Mouse (Mus musculus) MEL (cell line): ENCODE measurements around the gene Unc13d. TPM values are rescaled to one million over a fixed set of nuclear protein-coding genes. Genes with fewer than 3 reads are reported as not detected.

ENCODE experiments used
- DNase-seq: peaks from one replicate; pipeline ENCODE4 v3.0.0; 2011; ENCODE audit warnings: low read depth, low spot score
- H3K27ac ChIP-seq: 2 replicates; pipeline ENCODE4 v1.5.1; 2012; ENCODE audit warnings: low read depth, mild to moderate bottlenecking, control low read depth, low read length, moderate library complexity; ENCODE audit not compliant: control insufficient read depth
- H3K27me3 ChIP-seq, 2 experiments: fragments of 150-350 bp in 1 of 2; sonication (generic) in 1 of 2; 2 replicates each; pipeline ENCODE4 v1.6.1; 2012; ENCODE audit warnings: low read length in 2 of 2, mild to moderate bottlenecking in 2 of 2, improper control_type of control experiment in 1 of 2, moderate library complexity in 1 of 2; ENCODE audit not compliant: insufficient read depth in 2 of 2, control insufficient read depth in 1 of 2
- H3K36me3 ChIP-seq, 2 experiments: 2 replicates each; pipeline ENCODE4 v1.6.1; 2012 to 2014; ENCODE audit warnings: low read length in 2 of 2, improper control_type of control experiment in 1 of 2, inconsistent platforms in 1 of 2, mild to moderate bottlenecking in 1 of 2; ENCODE audit not compliant: insufficient read depth in 2 of 2, control insufficient read depth in 1 of 2
- H3K4me1 ChIP-seq, 2 experiments: fragments of 150-350 bp in 1 of 2; sonication (generic) in 1 of 2; 2 replicates each; pipeline ENCODE4 v1.6.1; 2012; ENCODE audit warnings: low read length in 2 of 2, improper control_type of control experiment in 1 of 2, mild to moderate bottlenecking in 1 of 2; ENCODE audit not compliant: insufficient read depth in 2 of 2, control insufficient read depth in 1 of 2
- H3K4me3 ChIP-seq, 2 experiments: fragments of 150-350 bp in 1 of 2; sonication (generic) in 1 of 2; 2 replicates each; pipeline ENCODE4 v1.5.1; 2012; ENCODE audit warnings: low read depth in 2 of 2, low read length in 2 of 2, mild to moderate bottlenecking in 2 of 2, moderate library complexity in 2 of 2, control low read depth in 1 of 2, improper control_type of control experiment in 1 of 2; ENCODE audit not compliant: control insufficient read depth in 1 of 2, insufficient read depth in 1 of 2
- H3K79me2 ChIP-seq: 2 replicates; pipeline ENCODE4 v1.6.1; 2012; ENCODE audit warnings: mild to moderate bottlenecking, low read length, moderate library complexity; ENCODE audit not compliant: control insufficient read depth, poor library complexity, insufficient read depth
- H3K9ac ChIP-seq: 2 replicates; pipeline ENCODE4 v1.6.1; 2012; ENCODE audit warnings: low read depth, mild to moderate bottlenecking, control low read depth, low read length, moderate library complexity; ENCODE audit not compliant: control insufficient read depth, poor library complexity, severe bottlenecking
- H3K9me3 ChIP-seq: fragments of 150-350 bp; sonication (generic); replicated peaks from 2 replicates; pipeline ENCODE4 v1.6.1; 2012; ENCODE audit warnings: mild to moderate bottlenecking, low read length, improper control_type of control experiment, moderate library complexity; ENCODE audit not compliant: insufficient read depth
- CHD1 ChIP-seq: IDR thresholded peaks from 2 replicates; pipeline ENCODE4 v1.6.1; 2012; ENCODE audit warnings: low read depth, mild to moderate bottlenecking, inconsistent platforms, low read length, improper control_type of control experiment
- CTCF ChIP-seq, 3 experiments: IDR thresholded peaks in 2 of 3; conservative IDR thresholded peaks in 1 of 3; 2 replicates each; pipeline ENCODE4 v1.5.1; 2011 to 2012; ENCODE audit warnings: low read length in 3 of 3, low read depth in 2 of 3, mild to moderate bottlenecking in 2 of 3, improper control_type of control experiment in 1 of 3, inconsistent platforms in 1 of 3, mixed read lengths in 1 of 3, moderate library complexity in 1 of 3; ENCODE audit not compliant: control insufficient read depth in 1 of 3, insufficient read depth in 1 of 3, poor library complexity in 1 of 3, severe bottlenecking in 1 of 3
- ETS1 ChIP-seq: IDR thresholded peaks from 2 replicates; pipeline ENCODE4 v1.6.1; 2012; ENCODE audit warnings: low read depth, mild to moderate bottlenecking, inconsistent platforms, low read length, improper control_type of control experiment, moderate library complexity
- GABPA ChIP-seq: IDR thresholded peaks from 2 replicates; pipeline ENCODE4 v1.6.1; 2012; ENCODE audit warnings: low read depth, mild to moderate bottlenecking, inconsistent platforms, low read length, improper control_type of control experiment, moderate library complexity
- HCFC1 ChIP-seq: IDR thresholded peaks from 2 replicates; pipeline ENCODE4 v1.6.1; 2012; ENCODE audit warnings: low read depth, mild to moderate bottlenecking, inconsistent platforms, low read length, improper control_type of control experiment, moderate library complexity
- JUND ChIP-seq: IDR thresholded peaks from 2 replicates; pipeline ENCODE4 v1.6.1; 2011; ENCODE audit warnings: low read depth, mild to moderate bottlenecking, improper control_type of control experiment, low read length
- KAT2A ChIP-seq: conservative IDR thresholded peaks from 2 replicates; pipeline ENCODE4 v1.6.1; 2012; ENCODE audit warnings: low read depth, low read length, improper control_type of control experiment, inconsistent platforms
- MAFK ChIP-seq: IDR thresholded peaks from 2 replicates; pipeline ENCODE4 v1.6.1; 2011; ENCODE audit warnings: low read depth, mild to moderate bottlenecking, low read length, improper control_type of control experiment, borderline replicate concordance
- MXI1 ChIP-seq: IDR thresholded peaks from 2 replicates; pipeline ENCODE4 v1.6.1; 2011; ENCODE audit warnings: mild to moderate bottlenecking, low read depth, low read length, improper control_type of control experiment
- NELFE ChIP-seq: IDR thresholded peaks from 2 replicates; pipeline ENCODE4 v1.6.1; 2011; ENCODE audit warnings: low read depth, low read length, improper control_type of control experiment
- NRF1 ChIP-seq: IDR thresholded peaks from 2 replicates; pipeline ENCODE4 v1.6.1; 2014; ENCODE audit warnings: low read depth, mild to moderate bottlenecking, inconsistent platforms, low read length, improper control_type of control experiment, moderate library complexity; ENCODE audit not compliant: poor library complexity, insufficient read depth, severe bottlenecking
- POLR2A ChIP-seq, 2 experiments: IDR thresholded peaks; 2 replicates each; pipeline ENCODE4 v1.6.1; 2011 to 2012; ENCODE audit warnings: low read length in 2 of 2, mild to moderate bottlenecking in 2 of 2, control low read depth in 1 of 2, improper control_type of control experiment in 1 of 2, low read depth in 1 of 2, moderate library complexity in 1 of 2; ENCODE audit not compliant: control insufficient read depth in 1 of 2, insufficient read depth in 1 of 2, poor library complexity in 1 of 2
- POLR2AphosphoS5 ChIP-seq: IDR thresholded peaks from 2 replicates; pipeline ENCODE4 v1.6.1; 2012; ENCODE audit warnings: low read depth, borderline replicate concordance, mild to moderate bottlenecking, inconsistent platforms, low read length, moderate library complexity, mixed read lengths
- RAD21 ChIP-seq: IDR thresholded peaks from 2 replicates; pipeline ENCODE4 v1.6.1; 2011; ENCODE audit warnings: mild to moderate bottlenecking, low read depth, low read length, improper control_type of control experiment
- TAL1 ChIP-seq: IDR thresholded peaks from 2 replicates; pipeline ENCODE4 v1.6.1; 2012; ENCODE audit warnings: mild to moderate bottlenecking, inconsistent platforms, low read length, moderate library complexity, mixed read lengths
- TBP ChIP-seq: IDR thresholded peaks from 2 replicates; pipeline ENCODE4 v1.8.0; 2011; ENCODE audit warnings: low read depth, low read length, improper control_type of control experiment
- ZMIZ1 ChIP-seq: IDR thresholded peaks from 2 replicates; pipeline ENCODE4 v1.6.1; 2012; ENCODE audit warnings: low read depth, mild to moderate bottlenecking, inconsistent platforms, low read length, improper control_type of control experiment, moderate library complexity
- polyA plus RNA-seq, 2 experiments: library from polyadenylated mRNA; stranded (reverse) in 1 of 2; unstranded in 1 of 2; fragments of >175 nt in 1 of 2; fragments of >200 nt in 1 of 2; gene quantifications; 2 replicates each; pipeline versions ENCODE4 v1.2.1 to v1.2.4; 2012; ENCODE audit warnings: low replicate concordance in 2 of 2, low read depth in 1 of 2; ENCODE audit not compliant: insufficient read length in 2 of 2, insufficient read depth in 1 of 2, missing spikeins in 1 of 2
- total RNA-seq: library from RNA; depleted of rRNA; stranded (reverse); fragments of 300-350 nt; gene quantifications from 2 replicates; pipeline ENCODE4 v1.2.3, GENCODE M21; 2012

Unc13d gene
- total and polyA plus RNA-seq, 3 experiments, result 115 to 146 TPM; not detected in 1

GRCm38 (mm10) chr11:116071510-116071909, 6.3 kb downstream of the Unc13d start (continued):
- no peak for TF ChIP-seq JUND

GRCm38 (mm10) chr11:116065345-116065744, 12.4 kb downstream of the Unc13d start:
- H3K79me2 ChIP-seq, result no peaks in the 10 kb centered on the region
- no peaks in the 10 kb centered on the region; a peak in 1 of 4 replicates for H3K36me3 ChIP-seq
- no peak for DNase-seq
- H3K4me3 ChIP-seq, result no peak overlapping the region
- no peak overlapping the region for H3K9ac ChIP-seq
- TF ChIP-seq JUND, result no peak
- no peak for TF ChIP-seq ZMIZ1
- TF ChIP-seq NRF1, result no peak
- no peak for TF ChIP-seq POLR2A (IDR thresholded peaks at IDR 0.05; ENCODE audit: control insufficient read depth in 1 of 2, insufficient read depth in 1 of 2, low read depth in 1 of 2, low read length in 2 of 2, poor library complexity in 1 of 2)
- TF ChIP-seq HCFC1, result no peak
- TF ChIP-seq TBP, result no peak
- no peak for TF ChIP-seq CHD1
- no peak for TF ChIP-seq TAL1
- TF ChIP-seq NELFE, result no peak
- H3K27ac ChIP-seq, result no peak overlapping the region
- no peaks in the 10 kb centered on the region for H3K9me3 ChIP-seq
- no peaks in the 10 kb centered on the region for H3K27me3 ChIP-seq
- no peaks in the 10 kb centered on the region for H3K4me1 ChIP-seq

- DNase-seq, result no peak
- Histone ChIP-seq H3K4me3 (no peak overlapping the region), H3K9me3 (no peaks in the 10 kb centered on the region), H3K9ac (no peak overlapping the region)
- no peak for TF ChIP-seq RAD21
- no peak for TF ChIP-seq ETS1
- no peak for TF ChIP-seq CTCF (IDR thresholded peaks at IDR 0.05 in 2 of 3, conservative IDR thresholded peaks at IDR 0.05 in 1 of 3; ENCODE audit: control insufficient read depth in 1 of 3, insufficient read depth in 1 of 3, low read depth in 2 of 3, low read length in 3 of 3, poor library complexity in 1 of 3, severe bottlenecking in 1 of 3)
- no peak for TF ChIP-seq KAT2A
- no peak for TF ChIP-seq GABPA
- no peak for TF ChIP-seq MXI1
- no peak; a peak in 1 of 4 replicates for TF ChIP-seq POLR2A (IDR thresholded peaks at IDR 0.05; ENCODE audit: control insufficient read depth in 1 of 2, insufficient read depth in 1 of 2, low read depth in 1 of 2, low read length in 2 of 2, poor library complexity in 1 of 2)
- no peak for TF ChIP-seq MAFK
- no peak for TF ChIP-seq POLR2AphosphoS5
- TF ChIP-seq, all 39 proteins: peak for 0
- Histone ChIP-seq H3K79me2 (no peaks in the 10 kb centered on the region), H3K27me3 (no peaks in the 10 kb centered on the region), H3K4me1 (no peaks in the 10 kb centered on the region), H3K36me3 (peaks cover 0 to 5% of the 10 kb centered on the region in 2 experiments; a peak in 2 of 4 replicates), H3K27ac (no peak overlapping the region)
These were observed 13.4 kb downstream of the Unc13d start for GRCm38 (mm10) chr11:116064187-116064867.
